Comparison of ENCODE assay signal across 19 mouse cellular contexts in the genomic region with DNA sequence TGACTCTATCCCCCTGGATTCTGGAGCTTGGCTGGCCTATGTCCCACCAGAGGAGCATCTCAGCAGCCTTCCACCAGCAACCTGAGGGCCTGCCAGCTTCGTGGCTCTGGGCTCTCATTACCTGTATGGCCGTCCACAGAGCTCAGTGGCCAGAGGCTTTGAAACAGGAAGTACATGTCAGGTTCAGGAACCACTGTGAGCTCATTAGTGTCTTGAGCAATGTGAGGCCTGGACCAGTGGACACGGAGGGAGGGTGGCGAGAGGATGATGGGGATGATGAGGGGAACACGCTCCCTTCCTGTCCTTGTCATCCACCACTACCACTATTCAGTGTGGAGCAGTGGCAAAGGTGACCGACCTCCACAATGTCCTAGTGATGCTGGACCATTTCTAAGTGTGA. TPM values are rescaled to one million over a fixed set of nuclear protein-coding genes. Genes with fewer than 3 reads are reported as not detected.
DNase-seq lines count a peak whose midpoint lies in the region; ATAC-seq and TF ChIP-seq lines count a peak whose summit lies in the region.
"Had no signal": no experiment of that assay in that cellular context is flagged by ENCODE, and none has a peak within 500 bp of the region (broad histone marks: within the 10 kb centered on the region; RNA-seq: fewer than 3 reads in every experiment).

No protein-coding gene starts in this region.

- in situ Hi-C loops in CH12.LX (cut with MboI; ENCODE audit: low pct_ligation_motif_present, low pct_unique_long_range_greater_than_20kb, low sequenced_read_pairs): no loop called here

- TF ChIP-seq CTCF in CH12.LX (conservative IDR thresholded peaks at IDR 0.05 in 1 of 2, IDR thresholded peaks at IDR 0.05 in 1 of 2; ENCODE audit: low read depth in 2 of 2, low read length in 2 of 2): no peak
- TF ChIP-seq CTCF in bone marrow, adult 2 months (IDR thresholded peaks at IDR 0.05; ENCODE audit: control insufficient read depth, insufficient read depth, low read length): no peak

- no peak overlapping the region for H3K9ac ChIP-seq in CH12.LX (ENCODE audit: insufficient read depth, low read depth)
- no peak overlapping the region for H3K9ac ChIP-seq in midbrain, embryonic 14.5 days (replicated peaks; ENCODE audit: low read length)
- H3K9ac ChIP-seq: heart, embryonic 13.5 days; hindbrain, embryonic 12.5 days had no signal

- TF ChIP-seq RAD21 in CH12.LX (IDR thresholded peaks at IDR 0.05; ENCODE audit: low read depth, low read length): no peak

- no peak overlapping the region for H3K4me2 ChIP-seq in CH12.LX (ENCODE audit: insufficient read depth, low read depth, poor library complexity, severe bottlenecking)
- no peak overlapping the region for H3K4me2 ChIP-seq in midbrain, embryonic 14.5 days (ENCODE audit: low read length)
- H3K4me2 ChIP-seq: heart, embryonic 13.5 days; hindbrain, embryonic 12.5 days had no signal

- no peaks in the 10 kb centered on the region for H3K27me3 ChIP-seq in CH12.LX (replicated peaks)
- no peaks in the 10 kb centered on the region for H3K27me3 ChIP-seq in limb, embryonic 10.5 days (ENCODE audit: low read depth, poor library complexity, severe bottlenecking)
- H3K27me3 ChIP-seq in midbrain, embryonic 14.5 days (ENCODE audit: control insufficient read depth, insufficient read depth, low read length): no peaks in the 10 kb centered on the region
- H3K27me3 ChIP-seq: heart, embryonic 13.5 days; hindbrain, embryonic 12.5 days had no signal

- ATAC-seq in megakaryocyte progenitor cell, adult 5-6 weeks (replicated peaks; ENCODE audit: poor library complexity): peak; percentile 33
- ATAC-seq in midbrain, embryonic 14.5 days (ENCODE audit: low FRiP score, low TSS enrichment): no peak
- ATAC-seq: CD4-positive, CD25-positive, alpha-beta regulatory T cell, adult 4 months had no signal

- no peak for TF ChIP-seq POLR2A in CH12.LX (IDR thresholded peaks at IDR 0.05; ENCODE audit: low read depth, low read length)
- no peak for TF ChIP-seq POLR2A in bone marrow, adult 2 months (IDR thresholded peaks at IDR 0.05; ENCODE audit: borderline replicate concordance, control insufficient read depth, low read depth, low read length)

- H3K79me2 ChIP-seq in CH12.LX (replicated peaks; ENCODE audit: control insufficient read depth, extremely low read depth, insufficient read depth, poor library complexity, severe bottlenecking): no peaks in the 10 kb centered on the region

- no peaks in the 10 kb centered on the region for H3K9me3 ChIP-seq in CH12.LX (replicated peaks; ENCODE audit: low read length)
- H3K9me3 ChIP-seq in limb, embryonic 10.5 days (replicated peaks): no peaks in the 10 kb centered on the region
- H3K9me3 ChIP-seq in midbrain, embryonic 14.5 days (ENCODE audit: control insufficient read depth, low read length): no peaks in the 10 kb centered on the region
- H3K9me3 ChIP-seq: embryonic facial prominence, embryonic 10.5 days; heart, embryonic 13.5 days; hindbrain, embryonic 12.5 days had no signal

- no peak overlapping the region for H3K27ac ChIP-seq in CH12.LX (ENCODE audit: insufficient read depth, low read depth)
- H3K27ac ChIP-seq in bone marrow, adult 2 months (ENCODE audit: control insufficient read depth, insufficient read depth, low read depth, low read length, poor library complexity): peak overlapping the region; percentile 84
- 0 out of 2 replicates have a peak overlapping the region, but pooled peaks have one; percentile 19 for H3K27ac ChIP-seq in limb, embryonic 10.5 days
- H3K27ac ChIP-seq in midbrain, embryonic 14.5 days (replicated peaks; ENCODE audit: low read depth, low read length): no peak overlapping the region
- H3K27ac ChIP-seq: heart, embryonic 13.5 days; hindbrain, embryonic 12.5 days; hindbrain, postnatal 0 days had no signal

- dilution Hi-C loops in CH12.LX (cut with MboI; ENCODE audit: extremely low pct_ligation_motif_present, extremely low pct_unique_long_range_greater_than_20kb, low sequenced_read_pairs): no loop called here

- peaks cover 2 to 8% of the 10 kb centered on the region in 2 experiments for H3K36me3 ChIP-seq in CH12.LX (replicated peaks in 1 of 2; ENCODE audit: control insufficient read depth in 1 of 2, insufficient read depth in 1 of 2, low read length in 1 of 2)
- no peaks in the 10 kb centered on the region for H3K36me3 ChIP-seq in limb, embryonic 10.5 days
- H3K36me3 ChIP-seq in midbrain, embryonic 14.5 days (ENCODE audit: control insufficient read depth, insufficient read depth, low read length): no peaks in the 10 kb centered on the region
- H3K36me3 ChIP-seq: embryonic facial prominence, embryonic 10.5 days; heart, embryonic 13.5 days; hindbrain, embryonic 12.5 days had no signal

- TF ChIP-seq EP300 in CH12.LX (IDR thresholded peaks at IDR 0.05; ENCODE audit: low read length): no peak

- DNase-seq in CH12.LX (ENCODE audit: extremely low read depth): no peak
- no peak for DNase-seq in limb, embryonic 10.5 days (ENCODE audit: low spot score)
- no peak for DNase-seq in midbrain, embryonic 14.5 days
- no peak for DNase-seq in retina, embryonic 14.5 days (ENCODE audit: low spot score)
- no peak for DNase-seq in embryo, embryonic 10 days (ENCODE audit: low spot score)
- no peak for DNase-seq in embryo, embryonic 11 days
- DNase-seq: gastrocnemius, adult 2 months; gastrocnemius, postnatal 25 days; heart, postnatal 4 days had no signal

- no peak overlapping the region for H3K4me3 ChIP-seq in CH12.LX (replicated peaks in 1 of 3; ENCODE audit: low read depth in 2 of 3, low read length in 2 of 3, poor library complexity in 1 of 3)
- H3K4me3 ChIP-seq in bone marrow, adult 2 months (replicated peaks; ENCODE audit: control insufficient read depth, low read depth, low read length): peak overlapping the region; percentile 1
- no peak overlapping the region for H3K4me3 ChIP-seq in limb, embryonic 10.5 days
- H3K4me3 ChIP-seq in midbrain, embryonic 14.5 days (replicated peaks; ENCODE audit: low read depth, low read length): no peak overlapping the region
- H3K4me3 ChIP-seq: embryonic facial prominence, embryonic 10.5 days; gastrocnemius, adult 2 months; heart, embryonic 13.5 days; hindbrain, embryonic 12.5 days had no signal

- WGBS in bone marrow, adult 2 months: 39% methylated on average over 6 of the region's 6 CpGs
- WGBS in limb, embryonic 10.5 days: 82% methylated on average over 6 of the region's 6 CpGs
- 82% methylated on average over 6 of the region's 6 CpGs for WGBS in midbrain, embryonic 14.5 days

- peaks cover 43 to 78% of the 10 kb centered on the region in 2 experiments for H3K4me1 ChIP-seq in CH12.LX (ENCODE audit: control insufficient read depth in 1 of 2, insufficient read depth in 2 of 2)
- peaks cover 40% of the 10 kb centered on the region for H3K4me1 ChIP-seq in bone marrow, adult 2 months (ENCODE audit: control insufficient read depth, insufficient read depth, low read length)
- H3K4me1 ChIP-seq in limb, embryonic 10.5 days: peaks cover 40% of the 10 kb centered on the region
- H3K4me1 ChIP-seq in midbrain, embryonic 14.5 days (ENCODE audit: control insufficient read depth, insufficient read depth, low read length): no peaks in the 10 kb centered on the region

TF ChIP-seq in CH12.LX, 34 proteins besides CTCF, POLR2A, EP300 and RAD21:
- TF ChIP-seq ELF1 (IDR thresholded peaks at IDR 0.05; ENCODE audit: low read depth, low read length) (0 out of 2 replicates have a peak, but pooled peaks have one; percentile 19), IRF4 (IDR thresholded peaks at IDR 0.05; ENCODE audit: low read depth, low read length) (no peak), CHD2 (IDR thresholded peaks at IDR 0.05; ENCODE audit: low read length) (no peak)

RNA-seq across cellular contexts. Expression of gene Vsir, which starts 22.8 kb away (rescaled TPM):
- total RNA-seq in CH12.LX (2012; rRNA removed) (9.5 and 10.5 TPM in 2 replicates), CH12.LX (2014; rRNA removed) (5.5 and 6.3 TPM in 2 replicates)
- 3.6 and 4.7 TPM in 2 replicates for polyA plus RNA-seq in CH12.LX (2012; ENCODE audit: insufficient read length, low read depth)
- polyA plus RNA-seq in bone marrow, adult 2 months (2011; ENCODE audit: insufficient read depth, insufficient read length, low replicate concordance, missing spikeins): 39.7 and 97.9 TPM in 2 replicates
- 1.1 and 2.0 TPM in 2 replicates for polyA plus RNA-seq in limb, embryonic 10.5 days (2016; fragmentation: Nextera tagmentation; extraction: Ambion mirVana)
- total RNA-seq in megakaryocyte progenitor cell, adult 5-6 weeks (2015): 43.4 and 55.3 TPM in 2 replicates
- total RNA-seq in megakaryocyte progenitor cell, adult 5-6 weeks (2017): 119 and 123 TPM in 2 replicates
- 1.1 and 2.7 TPM in 2 replicates for polyA plus RNA-seq in midbrain, embryonic 14.5 days (2014; fragmentation: Nextera tagmentation; extraction: Ambion mirVana)

RNA-seq across cellular contexts. Expression of gene Gm17455, which starts 30.1 kb away (rescaled TPM):
- not detected in 2 replicates for total RNA-seq in CH12.LX (2012; rRNA removed)
- not detected in 2 replicates for total RNA-seq in CH12.LX (2014; rRNA removed)
- polyA plus RNA-seq in CH12.LX (2012; ENCODE audit: insufficient read length, low read depth): not detected in 2 replicates
- 1.9 and 6.0 TPM in 2 replicates for polyA plus RNA-seq in bone marrow, adult 2 months (2011; ENCODE audit: insufficient read depth, insufficient read length, low replicate concordance, missing spikeins)
- 0.53 and 0.65 TPM in 2 replicates for polyA plus RNA-seq in limb, embryonic 10.5 days (2016; fragmentation: Nextera tagmentation; extraction: Ambion mirVana)
- 0.29 TPM in 1 of 2 replicates, not detected in the other for total RNA-seq in megakaryocyte progenitor cell, adult 5-6 weeks (2015)
- total RNA-seq in megakaryocyte progenitor cell, adult 5-6 weeks (2017): not detected in 2 replicates
- 7.6 and 9.8 TPM in 2 replicates for polyA plus RNA-seq in midbrain, embryonic 14.5 days (2014; fragmentation: Nextera tagmentation; extraction: Ambion mirVana)
- total RNA-seq: adrenal gland, adult 18-20 months; adrenal gland, postnatal 14 days; gastrocnemius, postnatal 25 days; heart, postnatal 4 days; MEL had no signal

Comparison
In these comparisons a context has a peak if more than half of its experiments do, and no peak if none do; other contexts are left out.
1. H3K27ac ChIP-seq: peak in bone marrow, adult 2 months (single experiment) and limb, embryonic 10.5 days (single experiment); none in CH12.LX (single experiment) and midbrain, embryonic 14.5 days (single experiment).